Mouse (Mus musculus): ENCODE results near the gene Pds5a. TPM values are rescaled to one million over a fixed set of nuclear protein-coding genes. Genes with fewer than 3 reads are reported as not detected.
"Not testable (repeated sequence)": the region's sequence is repeated elsewhere in the genome, so short reads cannot be mapped to it uniquely, and the experiment has no call there.

The Pds5a gene
- 10 to 100 TPM; 66.2 to 75.7 TPM for total RNA-seq (2021)

DNA sequence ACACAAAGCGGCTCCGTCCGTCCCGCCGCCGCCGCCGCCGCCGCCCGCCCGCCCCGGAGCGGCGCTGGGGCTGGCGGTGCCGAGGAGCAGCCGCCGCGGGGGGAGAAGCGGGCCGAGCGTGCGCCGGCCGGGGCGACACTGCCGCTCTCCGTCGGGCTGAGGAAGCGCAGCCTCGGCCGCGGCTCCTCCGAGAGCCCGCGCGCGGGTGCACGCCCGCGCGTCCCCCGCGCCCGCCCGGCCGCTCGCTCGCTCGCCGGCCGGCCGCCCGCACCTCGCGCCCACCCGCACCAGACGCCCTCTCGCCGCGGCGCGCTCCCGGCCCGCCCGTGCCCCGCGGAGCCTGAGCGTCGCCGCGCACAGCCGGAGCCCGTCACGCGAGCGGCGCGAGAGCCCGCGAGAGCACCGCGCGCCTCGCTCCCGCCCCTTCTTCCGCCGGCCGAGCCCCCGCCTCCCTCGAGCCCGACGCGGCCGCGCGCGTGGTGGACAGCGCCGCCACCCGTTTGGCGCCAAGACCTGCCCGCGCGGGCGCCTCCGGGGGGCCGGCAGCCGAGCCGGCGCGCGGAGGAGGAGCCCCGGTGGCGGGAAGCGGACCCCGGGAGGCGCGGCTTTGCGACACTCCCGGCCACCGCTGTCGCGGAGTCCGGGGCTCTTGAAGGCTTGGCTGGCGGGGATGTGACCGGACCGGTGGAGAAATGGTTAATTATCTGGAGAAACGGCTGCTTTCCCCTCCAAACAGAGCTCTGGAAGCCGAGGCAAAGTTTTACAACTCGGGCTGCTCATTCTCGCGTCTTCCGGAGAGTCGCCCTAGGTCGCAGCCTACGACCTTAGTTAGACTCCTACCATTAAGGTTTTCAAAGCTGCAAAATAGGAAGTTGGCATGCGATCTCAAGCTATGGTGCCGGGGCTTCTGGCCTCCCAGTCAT is at the start of gene Pds5a:
Gene Pds5a, minus strand, starts transcription at position 438 of the 923 bp plus-strand sequence.
- peak; percentile 90 to 91 for DNase-seq
- intact Hi-C loops (cut with DNase I), result loop anchor here (1.0 to 5.0 kb wide), 4 partner anchors 56 to 206 kb away; partner anchors contain the start of genes Gm43552 and N4bp2

DNA sequence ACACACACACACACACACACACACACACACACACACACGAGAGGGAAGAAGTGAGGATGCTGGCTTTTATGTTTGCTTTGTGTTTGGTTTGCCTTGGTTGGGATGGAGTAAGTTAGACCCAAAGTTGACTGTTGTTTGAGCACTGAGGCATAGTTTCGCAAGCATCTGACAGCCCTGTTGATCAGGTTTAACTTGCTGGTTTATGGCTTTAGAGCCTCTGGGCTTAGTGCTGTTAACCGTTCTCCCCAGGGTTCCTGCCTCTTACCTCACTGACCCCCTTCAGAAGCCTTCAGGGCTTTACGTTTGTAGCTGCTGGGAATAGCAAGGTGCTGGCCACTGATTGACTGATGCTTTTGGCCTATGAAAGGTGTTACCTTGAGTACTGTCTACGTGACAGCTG is 48.8 kb upstream of the Pds5a start:
- intact Hi-C loops (cut with DNase I), result no loop called here
- DNase-seq, result no peak

GRCm38 (mm10) chr5:65739366-65739765 is 41.3 kb upstream of the Pds5a start:
- DNase-seq, result no peak
- intact Hi-C loops (cut with DNase I), result no loop called here

DNA sequence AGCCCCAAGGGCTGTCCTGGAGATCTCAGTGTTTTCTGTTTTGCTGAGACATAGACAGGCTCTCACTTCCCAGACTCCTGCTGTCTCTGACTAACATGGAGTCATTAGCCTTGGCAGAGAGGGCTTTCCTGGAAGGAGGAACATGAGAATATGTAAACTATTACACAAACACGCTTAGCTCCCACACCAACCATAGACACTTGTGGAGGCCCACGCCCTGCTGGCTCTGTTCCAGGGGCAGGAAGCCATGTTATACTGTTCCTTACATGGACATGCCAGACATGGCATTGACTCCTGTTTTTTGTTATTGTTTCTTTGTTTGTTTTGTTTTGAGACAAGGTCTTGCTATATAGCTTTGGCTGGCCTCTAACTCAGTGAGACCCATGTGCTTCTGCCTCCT is 37.5 kb upstream of the Pds5a start:
- no peak for DNase-seq
- intact Hi-C loops (cut with DNase I), result no loop called here

- intact Hi-C loops (cut with DNase I), result loop anchor here (2.0 kb wide), 1 partner anchor 21 kb away; no protein-coding TSS in a partner anchor
- DNase-seq, result peak; percentile 64 to 73
Measured at GRCm38 (mm10) chr5:65731173-65732007, 33.3 kb upstream of the Pds5a start.

- intact Hi-C loops (cut with DNase I), result loop anchor here (2.0 kb wide), 1 partner anchor 38 kb away; the partner anchor contains the start of gene N4bp2
- DNase-seq, result peak; percentile 70 to 72
Measured at GRCm38 (mm10) chr5:65724311-65725054, 26.4 kb upstream of the Pds5a start.

- intact Hi-C loops (cut with DNase I), result no loop called here
- no peak for DNase-seq
Measured at GRCm38 (mm10) chr5:65718368-65718767, 20.3 kb upstream of the Pds5a start.

- DNase-seq; intact Hi-C loops (cut with DNase I): not testable (repeated sequence)
Measured at GRCm38 (mm10) chr5:65717903-65718211, 19.8 kb upstream of the Pds5a start.

DNA sequence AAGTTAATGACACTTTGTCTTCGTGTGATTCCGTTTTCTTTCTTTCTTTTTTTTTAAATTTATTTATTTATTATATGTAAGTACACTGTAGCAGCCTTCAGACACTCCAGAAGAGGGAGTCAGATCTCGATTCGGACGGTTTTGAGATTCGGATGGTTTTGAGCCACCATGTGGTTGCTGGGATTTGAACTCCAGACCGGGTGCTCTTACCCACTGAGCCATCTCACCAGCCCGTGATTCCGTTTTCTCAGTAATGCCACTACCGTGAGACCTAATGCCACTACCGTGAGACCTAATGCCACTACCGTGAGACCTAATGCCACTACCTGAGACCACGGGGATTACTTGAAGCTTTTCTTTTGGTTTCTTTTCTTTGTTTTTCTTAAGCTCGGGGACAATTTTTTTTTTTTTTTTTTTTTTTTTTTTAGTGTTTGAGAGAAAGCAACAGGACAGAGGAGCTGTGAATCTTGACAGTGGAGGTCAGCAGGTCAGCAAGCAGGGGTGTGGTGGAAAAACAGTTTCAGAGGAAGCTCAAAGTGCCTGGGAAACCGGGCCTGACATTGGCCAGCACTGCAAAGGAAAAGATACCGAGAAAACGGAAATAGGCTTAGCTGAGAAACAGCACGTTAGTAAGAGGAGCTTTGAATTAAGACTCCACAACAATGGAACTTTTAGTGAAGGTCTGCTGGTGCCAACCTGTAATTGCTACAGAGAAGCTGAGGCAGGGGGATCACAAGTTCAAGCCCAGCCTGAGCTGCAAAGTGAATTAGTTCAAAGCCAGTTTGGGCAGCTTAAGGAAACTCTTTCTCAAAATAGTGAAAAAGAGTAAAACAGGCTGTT is 19.2 kb upstream of the Pds5a start:
- no peak for DNase-seq
- intact Hi-C loops (cut with DNase I), result no loop called here

GRCm38 (mm10) chr5:65715084-65715483 is 17.0 kb upstream of the Pds5a start:
- DNase-seq, result no peak
- intact Hi-C loops (cut with DNase I), result no loop called here

DNA sequence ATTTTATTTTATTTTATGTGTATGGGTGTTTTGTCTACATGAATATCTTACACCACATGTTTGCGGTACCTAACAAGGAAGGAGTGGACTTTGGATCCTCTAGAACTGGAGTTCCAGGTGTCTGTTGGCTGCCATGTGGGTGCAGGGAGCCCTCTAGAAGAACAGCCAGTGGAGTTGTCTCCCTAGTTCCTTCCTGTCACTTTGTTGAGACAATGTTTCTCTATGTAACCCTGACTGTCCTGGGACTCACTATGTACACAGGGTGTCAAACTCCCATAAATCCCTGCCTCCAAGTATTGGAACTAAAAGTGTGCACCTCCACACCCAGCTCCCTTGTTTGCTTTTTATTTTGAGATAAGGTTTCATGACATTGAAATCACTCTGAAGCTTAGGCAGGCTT is 13.4 kb upstream of the Pds5a start:
- DNase-seq, result no peak
- intact Hi-C loops (cut with DNase I), result no loop called here

- intact Hi-C loops (cut with DNase I), result no loop called here
- DNase-seq, result no peak
Measured at GRCm38 (mm10) chr5:65710267-65710666, 12.2 kb upstream of the Pds5a start.

- no peak for DNase-seq
- intact Hi-C loops (cut with DNase I), result loop anchor here (10.0 kb wide), 1 partner anchor 228 kb away; the partner anchor contains the start of gene Chrna9
Measured at GRCm38 (mm10) chr5:65706979-65707378, 8.9 kb upstream of the Pds5a start.

DNA sequence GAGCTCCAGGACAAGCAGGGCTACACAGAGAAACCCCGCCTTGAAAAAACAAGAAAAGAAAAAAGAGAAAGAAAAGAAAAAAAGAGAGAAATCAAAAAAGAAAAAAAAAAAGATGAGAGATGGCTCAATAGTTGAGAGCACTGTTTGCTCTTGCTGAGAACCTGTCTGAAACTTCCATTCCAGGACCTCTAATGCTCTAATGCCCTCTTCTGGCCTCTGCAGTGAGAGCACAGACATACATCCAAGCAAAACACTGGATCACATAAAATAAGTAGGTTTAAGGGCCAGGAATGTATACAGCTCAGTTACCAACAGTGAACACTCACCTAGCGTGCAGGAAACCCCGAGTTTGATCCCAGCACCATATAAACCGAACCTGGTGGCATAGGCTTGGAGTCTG is 8.1 kb upstream of the Pds5a start:
- DNase-seq, result no peak
- intact Hi-C loops (cut with DNase I), result loop anchor here (10.0 kb wide), 1 partner anchor 229 kb away; the partner anchor contains the start of gene Chrna9

DNA sequence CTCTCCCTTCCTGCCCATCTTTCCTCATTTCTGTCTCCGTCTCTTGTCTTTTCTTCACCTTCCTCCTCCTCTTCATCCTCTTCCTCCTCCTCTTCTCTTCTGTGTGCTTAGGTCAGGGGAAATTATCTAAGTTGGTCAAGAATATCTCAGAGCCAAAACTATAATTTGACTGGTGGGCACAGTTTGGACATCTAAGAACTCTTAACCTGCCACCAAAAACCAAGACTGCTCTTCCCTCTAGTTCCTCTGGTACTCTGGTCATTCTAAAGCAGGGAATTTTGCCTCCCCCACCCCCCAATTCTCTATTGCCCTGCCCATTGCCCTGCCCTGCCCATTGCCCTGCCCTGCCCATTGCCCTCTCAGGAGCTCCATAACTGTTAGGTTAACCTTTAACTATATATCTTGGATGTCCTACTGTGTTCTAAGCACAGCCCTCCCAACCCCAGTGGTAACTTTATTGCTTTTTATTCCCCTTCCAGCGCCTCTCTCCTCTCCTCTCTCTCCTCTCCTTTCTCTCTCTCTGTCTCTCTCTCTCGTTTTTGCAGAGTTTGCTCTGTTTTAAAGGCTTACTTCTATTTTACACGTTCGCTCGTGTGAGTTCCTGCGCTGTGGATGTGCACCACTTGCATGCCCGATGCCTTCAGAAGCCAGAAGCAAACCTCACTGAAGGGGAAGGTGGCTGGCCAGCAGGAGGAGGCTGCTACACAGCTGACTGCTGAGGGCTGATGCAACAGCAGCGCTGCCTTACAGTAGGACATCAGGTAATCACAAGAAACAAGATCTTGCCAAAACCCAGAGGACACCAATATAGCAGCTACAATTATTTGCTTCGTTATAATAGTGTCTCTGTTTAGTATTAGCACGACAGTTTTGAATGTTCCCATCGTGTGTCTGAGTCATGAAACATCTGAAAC is 6.9 kb upstream of the Pds5a start:
- intact Hi-C loops (cut with DNase I), result loop anchor here (10.0 kb wide), 1 partner anchor 230 kb away; the partner anchor contains the start of gene Chrna9

DNA sequence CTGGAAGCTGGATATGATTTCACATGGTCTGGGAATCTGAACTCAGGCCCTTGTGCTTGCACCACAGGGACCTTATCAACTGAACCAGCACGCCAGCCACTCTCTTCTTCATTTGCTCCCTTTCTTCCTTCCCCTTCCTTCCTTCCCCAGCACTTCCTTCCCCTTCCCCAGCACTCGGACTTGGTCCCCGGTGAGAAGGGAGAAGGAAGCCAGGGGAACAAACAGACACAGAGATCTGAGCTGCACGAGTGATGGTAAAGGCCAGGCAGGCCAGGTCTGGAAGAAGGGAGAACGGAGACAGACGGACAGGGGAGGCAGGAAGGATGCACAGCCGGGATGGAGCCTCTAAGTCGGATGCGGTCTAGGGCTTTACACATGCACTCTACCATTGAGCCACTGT is 5.2 kb upstream of the Pds5a start:
- no peak for DNase-seq
- intact Hi-C loops (cut with DNase I), result loop anchor here (10.0 kb wide), 1 partner anchor 232 kb away; the partner anchor contains the start of gene Chrna9

More for the DNA sequence above, 6.9 kb upstream of the Pds5a start:
- no peak for DNase-seq

GRCm38 (mm10) chr5:65700102-65700501 is 2.0 kb upstream of the Pds5a start:
- DNase-seq, result no peak
- intact Hi-C loops (cut with DNase I), result loop anchor here (10.0 kb wide), 1 partner anchor 235 kb away; the partner anchor contains the start of gene Chrna9

DNA sequence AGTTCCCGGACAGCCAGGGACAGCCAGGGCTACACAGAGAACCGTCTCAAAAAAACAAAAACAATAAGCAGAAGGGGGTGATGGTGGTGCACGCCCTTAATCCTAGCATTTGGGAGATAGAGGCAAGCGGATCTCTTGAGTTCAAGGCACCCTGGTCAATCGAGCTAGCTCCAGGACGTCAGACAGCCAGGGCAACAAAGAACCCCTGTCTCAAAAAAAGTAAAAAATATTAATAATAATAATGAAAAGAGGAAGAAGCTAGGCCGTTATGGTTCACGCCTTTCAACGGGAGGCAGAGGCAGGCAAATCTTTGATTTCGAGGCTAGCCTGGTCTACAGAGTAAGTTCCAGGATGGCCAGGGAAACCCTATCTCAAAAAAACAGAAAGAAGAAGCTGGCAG is 1.1 kb upstream of the Pds5a start:
- intact Hi-C loops (cut with DNase I), result loop anchor here (2.0 to 5.0 kb wide), 3 partner anchors 57 to 207 kb away; partner anchors contain the start of genes Gm43552 and N4bp2
- DNase-seq, result no peak
